Mouse (Mus musculus): Measurements from ENCODE around the gene Enpp3.

Enpp3 gene

GRCm38 (mm10) chr10:24763257-24763656, 79.4 kb downstream of the Enpp3 start:
- no peak for DNase-seq (ENCODE audit: low spot score in 2 of 2)

GRCm38 (mm10) chr10:24758326-24758915, 84.2 kb downstream of the Enpp3 start:
- DNase-seq (ENCODE audit: low spot score in 2 of 2): no peak

- DNase-seq (ENCODE audit: low spot score in 2 of 2): no peak
These were observed 87.6 kb downstream of the Enpp3 start for GRCm38 (mm10) chr10:24754874-24755540.

GRCm38 (mm10) chr10:24754251-24754835, 88.3 kb downstream of the Enpp3 start:
- no peak for DNase-seq (ENCODE audit: low spot score in 2 of 2)

- DNase-seq (ENCODE audit: low spot score in 2 of 2): no peak
These were observed 88.9 kb downstream of the Enpp3 start for GRCm38 (mm10) chr10:24753536-24754250.

GRCm38 (mm10) chr10:24742950-24743487, 99.6 kb downstream of the Enpp3 start:
- no peak for DNase-seq (ENCODE audit: low spot score in 2 of 2)

- no peak for DNase-seq (ENCODE audit: low spot score in 2 of 2)
These were observed 101.1 kb downstream of the Enpp3 start for GRCm38 (mm10) chr10:24741229-24742198.

GRCm38 (mm10) chr10:24739171-24739570, 103.5 kb downstream of the Enpp3 start:
- no peak for DNase-seq (ENCODE audit: low spot score in 2 of 2)

GRCm38 (mm10) chr10:24738456-24738855, 104.2 kb downstream of the Enpp3 start:
- DNase-seq (ENCODE audit: low spot score in 2 of 2): no peak

- no peak for DNase-seq (ENCODE audit: low spot score in 2 of 2)
These were observed 107.4 kb downstream of the Enpp3 start for GRCm38 (mm10) chr10:24735027-24735777.

GRCm38 (mm10) chr10:24727478-24727877, 115.1 kb downstream of the Enpp3 start:
- no peak for DNase-seq (ENCODE audit: low spot score in 2 of 2)

- no peak for DNase-seq (ENCODE audit: low spot score in 2 of 2)
These were observed 117.4 kb downstream of the Enpp3 start for GRCm38 (mm10) chr10:24725197-24725596.
